Mouse (Mus musculus) testis, adult 2 months (tissue): ENCODE measurements around the gene Ttyh3. TPM values are rescaled to one million over a fixed set of nuclear protein-coding genes. Genes with fewer than 3 reads are reported as not detected.

ENCODE experiments used
- H3K27ac ChIP-seq: fragments of 200-500 bp; 2 replicates; pipeline ENCODE4 v1.5.1; 2012; ENCODE audit warnings: low read depth, low read length; ENCODE audit not compliant: control insufficient read depth, insufficient read depth
- H3K27me3 ChIP-seq: fragments of 200-500 bp; 2 replicates; pipeline ENCODE4 v1.6.1; 2012; ENCODE audit warnings: mild to moderate bottlenecking, low read length, moderate library complexity; ENCODE audit not compliant: control insufficient read depth, insufficient read depth
- H3K36me3 ChIP-seq: fragments of 200-500 bp; 2 replicates; pipeline ENCODE4 v1.6.1; 2012; ENCODE audit warnings: mild to moderate bottlenecking, low read length; ENCODE audit not compliant: control insufficient read depth, insufficient read depth
- H3K4me1 ChIP-seq: fragments of 200-500 bp; 2 replicates; pipeline ENCODE4 v1.6.1; 2012; ENCODE audit warnings: low read length; ENCODE audit not compliant: control insufficient read depth, insufficient read depth
- H3K4me3 ChIP-seq: fragments of 200-500 bp; 2 replicates; pipeline ENCODE4 v1.5.1; 2012; ENCODE audit warnings: low read depth, mild to moderate bottlenecking, low read length, moderate library complexity, mixed read lengths; ENCODE audit not compliant: control insufficient read depth
- CTCF ChIP-seq: fragments of 200-500 bp; IDR thresholded peaks from 2 replicates; pipeline ENCODE4 v1.5.1; 2012; ENCODE audit warnings: low read depth, mild to moderate bottlenecking, inconsistent platforms, low read length, moderate library complexity; ENCODE audit not compliant: control insufficient read depth, insufficient read depth, insufficient replicate concordance
- POLR2A ChIP-seq: fragments of 200-500 bp; IDR thresholded peaks from 2 replicates; pipeline ENCODE4 v1.6.1; 2012; ENCODE audit warnings: low read depth, mild to moderate bottlenecking, inconsistent platforms, low read length, moderate library complexity; ENCODE audit not compliant: control insufficient read depth
- polyA plus RNA-seq: library from polyadenylated mRNA; depleted of rRNA; stranded (reverse); fragments of >200 nt; gene quantifications from 2 replicates; pipeline ENCODE4 v1.2.3, GENCODE M21; 2012

Gene Ttyh3
- polyA plus RNA-seq, 1 experiment = 16.2 TPM

- no peaks in the 10 kb centered on the region for H3K36me3 ChIP-seq
- TF ChIP-seq POLR2A (no peak), CTCF (no peak)
- no peaks in the 10 kb centered on the region for H3K27me3 ChIP-seq
- H3K27ac ChIP-seq = no peak overlapping the region
- no peak overlapping the region for H3K4me3 ChIP-seq
- H3K4me1 ChIP-seq = peaks cover 15% of the 10 kb centered on the region
These were observed 4.6 kb downstream of the Ttyh3 start for GRCm38 (mm10) chr5:140644263-140644662.

DNA sequence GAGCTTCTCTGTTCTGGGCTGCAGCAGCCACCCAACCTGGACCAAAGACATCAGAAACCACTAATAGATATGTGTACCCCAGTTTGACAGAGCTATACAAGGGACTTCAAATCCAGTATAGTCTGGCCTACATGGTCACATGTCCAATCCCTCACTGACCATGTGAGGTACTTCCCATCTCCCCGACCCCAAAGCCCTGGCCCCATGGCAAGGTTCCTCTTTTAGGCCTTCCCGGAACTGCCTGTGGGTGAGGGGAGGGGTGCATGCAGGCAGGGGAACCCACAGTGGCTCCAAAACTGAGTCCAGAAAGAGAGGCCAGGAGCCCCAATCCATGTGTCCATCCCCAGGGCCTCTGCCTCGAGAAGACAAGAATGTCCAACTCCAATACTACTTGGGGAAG lies 6.8 kb downstream of the Ttyh3 start:
- no peaks in the 10 kb centered on the region for H3K27me3 ChIP-seq
- no peaks in the 10 kb centered on the region; the same call in 1 of the 2 replicates for H3K4me1 ChIP-seq
- no peak overlapping the region for H3K4me3 ChIP-seq
- no peaks in the 10 kb centered on the region for H3K36me3 ChIP-seq
- TF ChIP-seq CTCF = no peak
- TF ChIP-seq POLR2A = no peak
- no peak overlapping the region for H3K27ac ChIP-seq

DNA sequence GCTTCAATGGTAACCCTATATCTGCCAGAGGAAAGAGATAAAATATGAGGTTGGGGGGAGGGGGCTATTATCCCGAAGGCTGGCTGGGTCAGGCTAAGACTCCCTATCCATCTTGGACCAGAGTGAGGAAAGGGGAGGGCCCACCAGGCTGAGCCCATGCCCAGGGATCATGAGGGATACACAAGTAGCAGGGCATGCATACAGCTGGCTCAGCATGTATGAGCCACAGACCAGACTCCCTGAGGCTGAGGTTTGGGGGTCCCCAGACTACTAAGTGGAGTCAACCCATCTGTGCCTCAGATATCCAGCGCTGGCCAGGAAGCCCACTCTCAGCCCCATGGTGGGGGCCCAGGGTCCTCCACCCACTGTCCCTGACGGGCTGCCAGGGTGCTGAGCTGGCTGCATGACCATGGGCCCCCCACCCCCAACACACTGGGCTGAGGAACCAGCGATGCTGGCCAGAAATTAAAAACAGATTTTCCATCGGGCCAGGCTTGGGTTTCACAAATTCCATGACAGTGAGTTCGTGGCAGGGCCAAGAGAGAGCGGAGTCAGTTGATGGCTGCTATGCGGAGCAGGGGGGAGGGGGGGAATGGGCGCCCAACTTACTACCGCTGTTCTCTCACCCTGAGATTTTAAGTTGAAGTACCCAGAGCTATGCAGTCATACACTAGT lies 7.4 kb downstream of the Ttyh3 start:
- TF ChIP-seq POLR2A = no peak
- no peak for TF ChIP-seq CTCF
- Histone ChIP-seq H3K4me3 (no peak overlapping the region), H3K27me3 (no peaks in the 10 kb centered on the region), H3K27ac (no peak overlapping the region), H3K36me3 (no peaks in the 10 kb centered on the region), H3K4me1 (no peaks in the 10 kb centered on the region; the same call in 1 of the 2 replicates)

DNA sequence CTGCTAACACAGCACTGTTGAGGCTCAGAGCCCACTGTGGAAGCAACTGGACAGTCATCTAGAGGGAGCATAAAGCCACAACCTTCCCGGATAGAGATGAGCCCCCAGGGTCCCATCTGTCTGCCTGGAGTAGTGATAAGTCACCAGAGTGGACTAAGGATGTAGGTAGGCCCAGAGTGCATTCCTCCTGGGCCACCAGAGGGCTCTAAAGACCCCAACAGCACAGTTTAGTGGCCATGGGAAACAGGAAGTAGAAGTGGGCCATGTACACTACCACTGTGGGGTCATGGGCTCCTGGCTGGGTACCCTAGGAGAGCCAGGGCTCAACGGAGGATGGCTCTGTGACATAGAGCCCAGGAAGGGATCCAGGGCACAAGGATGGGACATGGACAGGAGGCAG lies 8.0 kb downstream of the Ttyh3 start:
- H3K27ac ChIP-seq = no peak overlapping the region
- H3K4me3 ChIP-seq = no peak overlapping the region
- TF ChIP-seq CTCF (no peak), POLR2A (no peak)
- no peaks in the 10 kb centered on the region for H3K27me3 ChIP-seq
- no peaks in the 10 kb centered on the region for H3K36me3 ChIP-seq
- H3K4me1 ChIP-seq = no peaks in the 10 kb centered on the region; the same call in 1 of the 2 replicates

GRCm38 (mm10) chr5:140639871-140640270 lies 9.0 kb downstream of the Ttyh3 start:
- no peak for TF ChIP-seq CTCF
- TF ChIP-seq POLR2A = no peak
- H3K36me3 ChIP-seq = no peaks in the 10 kb centered on the region
- H3K4me3 ChIP-seq = no peak overlapping the region
- H3K27ac ChIP-seq = no peak overlapping the region
- peaks cover 2% of the 10 kb centered on the region for H3K4me1 ChIP-seq
- no peaks in the 10 kb centered on the region for H3K27me3 ChIP-seq

GRCm38 (mm10) chr5:140639312-140639711 lies 9.5 kb downstream of the Ttyh3 start:
- H3K36me3 ChIP-seq = no peaks in the 10 kb centered on the region
- no peak for TF ChIP-seq CTCF
- no peak for TF ChIP-seq POLR2A
- H3K27me3 ChIP-seq = no peaks in the 10 kb centered on the region
- H3K4me3 ChIP-seq = no peak overlapping the region
- no peak overlapping the region for H3K27ac ChIP-seq
- H3K4me1 ChIP-seq = peaks cover 2% of the 10 kb centered on the region

DNA sequence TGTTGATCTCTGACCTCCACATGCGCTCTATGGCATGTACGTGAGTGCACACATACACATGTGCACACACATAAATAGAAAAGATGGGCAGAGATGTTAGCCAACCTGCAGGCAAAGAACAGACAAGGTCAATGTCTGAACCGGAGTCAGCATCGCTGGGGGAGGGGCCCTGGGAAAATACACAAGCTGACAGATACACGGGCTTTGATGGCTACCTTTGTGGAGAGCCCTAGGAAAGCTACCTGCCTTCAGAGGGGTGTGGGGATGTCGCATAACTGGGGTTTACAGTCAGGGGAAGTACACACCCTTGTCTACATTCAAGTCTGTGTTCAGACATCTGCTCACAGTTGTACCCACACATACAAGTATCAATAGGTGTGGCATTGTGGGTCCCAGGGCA lies 10.3 kb downstream of the Ttyh3 start:
- Histone ChIP-seq H3K27me3 (no peaks in the 10 kb centered on the region), H3K4me1 (peaks cover 2% of the 10 kb centered on the region), H3K36me3 (no peaks in the 10 kb centered on the region), H3K27ac (no peak overlapping the region), H3K4me3 (no peak overlapping the region)
- no peak for TF ChIP-seq CTCF
- TF ChIP-seq POLR2A = no peak
